Mouse (Mus musculus) ES-E14 (cell line): ENCODE measurements at regions not wholly inside any gene's neighbourhood (a gene's known extent, or its start where the extent isn't known, plus 50 kb on each side); places are given as distances from the start of the nearest gene placed in this dataset.

Source experiments
- CHD2 ChIP-seq: IDR thresholded peaks from 2 replicates; pipeline ENCODE4 v1.6.1; 2014; ENCODE audit warnings: mild to moderate bottlenecking, low read depth, low read length, inconsistent platforms
- HCFC1 ChIP-seq: IDR thresholded peaks from 2 replicates; pipeline ENCODE4 v1.6.1; 2012; ENCODE audit warnings: low read length, inconsistent platforms, borderline replicate concordance; ENCODE audit not compliant: insufficient read depth
- MAFK ChIP-seq: IDR thresholded peaks from 2 replicates; pipeline ENCODE4 v1.6.1; 2014; ENCODE audit warnings: mild to moderate bottlenecking, low read depth, low read length, inconsistent platforms; ENCODE audit not compliant: insufficient read depth
- ZC3H11A ChIP-seq: IDR thresholded peaks from 2 replicates; pipeline ENCODE4 v1.6.1; 2012; ENCODE audit warnings: low read depth, mild to moderate bottlenecking, inconsistent platforms, low read length, borderline replicate concordance

DNA sequence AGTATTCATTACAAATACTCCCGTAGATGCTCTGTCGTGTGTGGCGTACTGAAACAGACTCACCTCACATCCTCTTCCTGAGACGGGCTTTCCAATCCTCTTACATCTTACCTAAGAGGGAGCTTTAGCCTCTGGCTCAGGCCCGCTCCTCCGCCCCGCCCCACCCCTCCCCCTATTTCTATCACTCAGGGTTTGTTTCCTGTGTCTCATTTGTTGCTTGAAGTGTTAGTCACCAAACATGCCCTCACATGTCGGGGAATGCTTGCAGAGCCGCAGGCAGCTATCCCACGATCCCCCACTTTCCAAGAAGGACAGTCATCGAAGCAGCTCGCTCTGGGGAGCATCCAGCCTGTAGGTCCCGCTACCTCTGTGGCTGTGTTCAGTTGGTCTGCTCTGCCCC, 101.6 kb upstream of the Mrps10 start:
- TF ChIP-seq MAFK, result no peak
- TF ChIP-seq ZC3H11A, result no peak
- TF ChIP-seq CHD2, result no peak
- TF ChIP-seq HCFC1, result no peak
